Mouse (Mus musculus) thymus, postnatal 10 days (tissue): ENCODE measurements around the gene Fam149a.
A peak's percentile ranks its signal among the peaks of the same experiment; 100 is the strongest.

ENCODE experiments used
- DNase-seq, 2 experiments: peaks; one replicate each; pipeline ENCODE4 v3.0.0; 2021; ENCODE audit warnings: low spot score in 2 of 2

The Fam149a gene

DNA sequence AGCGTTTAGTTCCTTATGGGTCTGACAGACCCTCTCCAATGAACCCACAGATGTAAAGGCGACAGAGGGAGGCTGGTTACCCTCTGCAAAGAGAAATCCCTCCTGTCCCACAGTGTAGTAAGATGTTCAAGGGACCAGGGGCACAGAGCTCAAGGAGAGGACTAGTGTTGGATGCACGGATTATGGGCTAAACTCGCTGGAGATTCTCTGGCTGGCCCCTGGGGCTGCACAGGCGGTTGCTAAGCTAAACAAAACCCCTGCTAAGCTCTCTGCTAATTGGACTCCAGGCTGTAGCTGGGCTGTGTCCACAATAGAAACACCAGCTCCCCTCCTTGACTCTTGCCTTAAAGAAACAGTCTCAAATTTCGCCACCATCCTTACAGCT lies at the start of gene Fam149a:
TSS of gene Fam149a (minus strand) at position 329 of the 385 bp plus-strand sequence.
- DNase-seq = no peak

DNA sequence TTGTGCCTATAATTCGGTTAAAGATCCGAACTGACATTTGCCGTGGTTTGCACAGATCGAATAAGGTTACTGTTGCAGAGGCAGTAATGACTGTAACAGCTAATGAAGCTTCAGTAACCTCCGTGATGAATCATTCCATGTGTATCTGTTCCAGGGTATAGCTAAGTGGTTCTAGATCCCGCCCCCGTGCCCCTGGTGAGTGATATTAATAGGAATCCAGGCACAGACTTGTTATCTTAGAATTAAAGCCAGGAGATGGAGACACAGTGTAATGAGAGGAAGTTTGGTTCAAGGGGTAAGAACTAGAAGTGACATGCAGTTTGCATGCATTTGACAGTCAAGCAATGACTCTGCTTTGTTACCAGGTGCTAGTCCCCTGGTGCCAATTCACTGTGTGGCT lies 38.1 kb upstream of the Fam149a start:
- DNase-seq = no peak

DNA sequence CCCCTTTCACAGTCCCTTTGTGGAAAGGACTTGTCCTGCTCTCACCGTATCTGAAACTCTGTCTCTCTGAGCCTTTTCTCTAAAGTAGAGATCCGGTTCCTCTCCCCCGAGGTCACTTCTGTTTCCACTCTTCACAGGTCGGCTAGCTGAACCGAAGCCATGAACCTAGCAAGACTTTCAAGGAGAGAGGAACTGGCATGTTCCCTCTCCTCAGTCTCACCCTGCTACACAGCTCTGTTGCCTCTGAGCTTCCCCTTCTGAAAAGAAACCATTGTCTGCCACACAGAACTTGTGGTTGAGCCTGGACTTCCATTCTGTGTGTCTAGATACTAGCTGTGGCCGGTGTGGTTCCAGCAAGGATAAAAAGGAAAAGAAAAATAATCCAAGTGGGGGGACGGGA lies 32.9 kb upstream of the Fam149a start:
- DNase-seq = no peak

DNA sequence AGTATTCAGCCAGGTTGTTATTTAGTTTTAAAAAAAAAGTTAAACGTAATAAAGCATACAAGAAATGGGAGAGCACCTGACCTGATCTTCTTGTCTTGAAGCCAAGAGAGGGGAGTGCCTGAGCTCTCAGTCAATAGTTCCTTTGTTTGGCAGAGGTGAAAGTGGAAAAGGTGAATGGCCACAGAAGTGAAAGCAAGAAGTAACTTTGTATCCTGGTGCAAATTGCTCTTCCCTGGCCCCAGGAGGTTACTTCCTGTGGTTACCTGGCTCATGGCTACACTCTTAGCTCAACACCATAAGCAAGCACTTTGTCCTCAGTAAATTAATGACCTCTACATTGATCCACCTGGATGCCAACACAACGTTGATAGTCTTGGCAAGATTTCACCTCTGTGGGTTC lies 28.8 kb upstream of the Fam149a start, which contains the start of gene Tlr3:
TSS of gene Tlr3 (minus strand) at position 199 of the 400 bp plus-strand sequence.
- no peak for DNase-seq

DNA sequence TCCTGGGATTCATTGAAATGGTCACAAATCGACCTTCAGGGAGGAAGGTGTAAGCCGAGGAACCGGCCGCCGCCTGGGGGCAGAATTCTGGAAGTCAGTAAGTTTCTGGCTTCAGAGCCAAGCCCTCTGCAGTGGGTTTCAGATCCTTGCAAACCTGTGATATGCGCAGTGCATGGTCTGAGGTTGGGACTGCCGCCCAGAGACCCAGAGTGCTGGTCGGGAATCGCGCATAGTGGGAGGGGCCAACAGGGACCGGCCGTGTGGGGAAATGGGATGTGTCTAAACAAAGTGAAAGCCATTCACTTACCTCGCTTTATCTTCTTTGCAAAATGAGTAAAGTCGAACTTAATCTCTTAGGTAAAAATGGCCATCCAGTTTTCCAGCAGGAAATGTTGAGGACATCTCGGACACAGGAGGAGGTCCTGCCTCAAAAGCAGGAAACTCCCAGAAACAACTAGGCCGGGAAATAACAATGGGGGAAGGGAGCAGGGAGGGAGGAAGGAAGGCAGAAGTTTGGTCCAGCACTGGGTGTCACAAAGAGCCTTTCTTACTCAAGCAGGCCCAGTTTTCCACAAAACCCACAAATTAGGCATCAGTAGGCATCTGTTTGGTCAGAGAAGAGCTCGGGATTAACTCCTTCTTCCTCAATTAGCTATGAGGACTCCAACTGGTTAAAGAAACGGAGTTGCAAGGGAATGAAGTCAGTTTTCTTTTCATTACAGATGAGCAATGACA lies 28.2 kb upstream of the Fam149a start:
- DNase-seq = peak in 1 of 2 experiments; percentile 3

DNA sequence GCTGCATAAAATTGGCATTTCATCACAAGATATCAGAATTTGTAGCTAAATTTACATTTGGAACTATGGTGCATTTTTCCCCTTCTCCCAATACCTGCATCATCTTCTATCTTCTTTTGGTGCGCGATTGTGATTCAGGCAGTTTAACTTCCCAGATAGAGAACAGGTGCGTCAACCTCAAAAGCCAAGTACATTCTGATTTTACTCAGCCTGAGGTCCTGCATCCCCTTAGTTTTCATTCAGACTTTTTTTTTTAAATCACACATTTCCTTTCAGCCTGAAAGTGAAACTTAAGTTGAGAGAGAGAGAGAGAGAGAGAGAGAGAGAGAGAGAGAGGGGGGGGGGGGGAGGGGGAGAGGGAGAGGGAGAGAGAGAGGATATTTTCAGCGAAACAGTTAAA lies 27.6 kb upstream of the Fam149a start:
- DNase-seq = no peak

DNA sequence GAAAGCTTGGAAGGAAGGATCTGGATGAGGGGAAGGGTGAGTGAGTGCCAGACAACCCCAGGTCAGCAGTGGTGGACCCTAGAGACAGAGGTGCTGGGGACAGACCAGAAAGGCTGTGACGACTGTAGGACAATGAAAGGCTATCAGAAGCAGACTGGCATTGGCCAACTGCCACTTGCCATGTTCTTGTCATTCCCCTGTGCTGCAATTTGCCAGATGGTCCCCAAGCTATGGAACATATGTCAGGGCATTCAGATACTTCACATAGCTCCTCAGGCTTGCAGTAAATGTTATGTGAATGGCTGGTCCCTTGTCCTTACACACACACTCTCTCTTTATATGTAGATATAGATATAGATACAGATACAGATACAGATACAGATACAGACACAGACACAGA lies 1.2 kb upstream of the Fam149a start:
- DNase-seq = no peak

DNA sequence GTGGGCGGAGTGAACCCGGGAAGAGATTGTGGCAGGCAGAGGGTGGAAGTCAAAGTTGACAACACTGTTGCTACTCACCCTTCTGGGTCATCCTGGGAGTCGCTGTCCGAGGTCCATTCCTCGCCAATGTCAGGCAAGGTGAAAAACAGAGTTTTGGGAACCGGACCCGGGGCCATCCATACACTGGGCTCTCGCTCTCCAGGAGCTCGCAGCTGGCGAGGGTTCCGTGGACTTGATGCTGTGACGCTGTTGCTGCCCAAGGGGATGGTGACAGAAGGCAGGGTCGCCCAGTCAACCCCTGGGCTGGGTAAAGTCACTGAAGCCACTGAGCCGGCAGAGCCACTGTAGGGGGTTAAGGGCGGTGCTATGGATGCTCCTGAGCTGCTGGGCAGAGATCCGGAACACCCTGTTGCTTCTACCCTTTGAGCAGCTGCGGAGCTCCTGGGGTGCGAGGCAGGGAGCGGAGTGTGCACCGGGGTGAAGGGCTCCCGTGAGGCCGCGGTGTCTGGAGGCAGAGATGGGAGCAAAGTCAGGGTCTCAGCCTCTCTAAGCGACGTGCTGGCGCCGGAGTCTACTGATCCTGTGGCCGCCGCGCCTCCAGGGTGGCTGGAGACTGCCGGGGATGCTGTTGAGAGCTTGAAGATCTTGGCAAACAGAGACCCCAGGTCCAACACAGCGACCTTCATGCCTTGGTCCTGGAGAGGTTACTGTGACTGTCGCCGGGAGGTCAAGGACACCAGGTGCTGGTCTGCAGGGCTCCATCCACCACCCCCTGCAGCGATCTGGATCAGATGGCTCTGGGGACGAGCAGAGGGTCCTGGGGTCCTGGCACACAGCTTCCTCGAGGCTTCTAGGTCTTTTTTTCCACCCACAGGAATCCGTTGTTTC lies 772 bp downstream of the Fam149a start:
- no peak for DNase-seq

DNA sequence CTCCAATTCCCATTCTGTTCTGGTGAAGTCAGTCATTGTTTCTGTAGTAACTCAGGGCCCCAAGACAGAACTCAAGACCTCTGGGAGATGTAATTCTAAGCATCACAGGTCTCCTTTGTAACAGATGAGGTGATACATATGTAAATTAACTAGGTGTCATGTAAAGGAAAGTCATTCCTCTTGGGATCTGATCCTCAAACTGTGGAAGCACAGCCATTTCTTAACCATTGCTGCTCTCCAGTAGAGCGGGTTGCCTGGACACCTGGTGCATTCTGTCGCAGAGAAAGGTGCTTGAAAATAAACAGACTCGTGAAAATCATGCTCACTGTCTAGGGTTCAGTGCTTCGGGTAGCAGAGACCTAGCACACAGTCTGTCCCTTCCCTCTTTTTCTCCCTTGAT lies 1.5 kb downstream of the Fam149a start:
- no peak for DNase-seq

DNA sequence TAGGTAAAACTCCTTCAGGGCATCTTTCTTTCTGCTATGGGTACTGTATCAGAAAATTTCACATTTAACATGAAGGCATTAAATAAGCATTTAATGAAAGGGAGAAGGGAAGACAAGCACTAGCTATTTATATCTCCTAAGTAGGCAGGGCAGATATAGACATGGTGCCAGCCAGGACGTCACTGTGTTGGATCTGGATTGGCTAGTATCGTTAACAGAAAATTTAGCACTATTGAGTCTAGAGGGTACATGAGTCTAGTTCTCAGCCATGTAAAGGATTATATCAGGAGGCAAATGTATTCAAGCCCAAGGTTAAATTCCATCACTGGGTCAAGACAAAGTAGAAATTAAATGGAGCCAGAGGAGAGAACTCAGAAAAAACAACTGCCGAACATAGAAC lies 8.0 kb downstream of the Fam149a start:
- no peak for DNase-seq

DNA sequence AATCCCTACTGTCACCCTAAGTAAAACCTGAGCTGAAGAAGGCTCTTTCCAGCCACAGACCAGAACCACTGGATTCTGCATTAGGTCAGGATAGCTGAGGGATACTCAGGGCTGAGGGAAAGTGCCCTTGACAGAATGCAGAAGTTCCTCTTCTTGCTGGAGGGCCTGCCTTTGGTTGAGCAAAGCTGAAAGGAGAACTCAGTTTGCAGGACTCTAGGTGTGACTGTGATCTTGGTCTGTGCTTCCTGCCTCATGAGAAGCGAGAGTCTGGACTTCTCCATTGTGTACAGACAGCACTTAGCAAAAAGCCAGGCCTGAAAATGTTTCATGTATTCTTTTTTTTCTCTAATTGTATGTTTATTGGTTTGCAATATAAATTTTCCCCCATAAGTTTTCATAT lies 14.9 kb downstream of the Fam149a start:
- no peak for DNase-seq

DNA sequence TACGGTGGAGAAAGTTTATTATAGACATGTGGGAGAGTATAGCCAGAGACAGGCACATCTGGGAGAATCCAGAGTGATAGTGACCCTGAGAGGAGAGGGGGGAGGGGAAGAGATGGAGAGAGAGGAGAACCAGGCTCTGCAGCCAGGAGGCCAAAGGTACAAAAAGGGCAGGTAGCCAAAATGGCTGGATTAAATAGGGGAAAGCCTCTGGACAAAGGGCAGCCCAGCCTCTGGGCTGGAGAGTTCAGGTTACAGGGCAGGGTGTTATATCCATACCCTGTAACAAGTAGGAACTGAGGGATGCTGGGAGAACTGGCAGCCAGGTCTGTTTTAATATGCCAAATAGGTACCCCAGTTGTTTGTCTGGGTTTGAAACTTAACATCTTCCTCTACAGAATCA lies 18.9 kb downstream of the Fam149a start:
- no peak for DNase-seq

DNA sequence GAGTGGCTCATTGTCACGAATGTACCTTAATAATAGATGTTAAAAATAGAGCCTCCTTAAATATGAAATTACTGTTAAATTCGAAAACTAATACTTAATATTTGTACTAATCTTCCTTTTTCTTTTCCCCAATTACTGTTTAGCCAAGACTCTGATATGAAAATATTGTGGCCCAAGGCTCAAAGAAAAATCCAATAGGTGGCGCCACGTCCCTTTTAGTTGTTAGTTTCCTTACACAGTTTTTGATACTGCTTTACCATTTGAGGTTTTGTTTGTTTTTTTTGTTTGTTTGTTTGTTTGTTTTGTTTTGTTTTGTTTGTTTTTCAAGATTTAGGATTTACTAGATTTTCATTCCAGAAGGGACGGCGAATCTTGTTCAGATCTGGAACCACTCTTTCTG lies 19.8 kb downstream of the Fam149a start:
- no peak for DNase-seq

DNA sequence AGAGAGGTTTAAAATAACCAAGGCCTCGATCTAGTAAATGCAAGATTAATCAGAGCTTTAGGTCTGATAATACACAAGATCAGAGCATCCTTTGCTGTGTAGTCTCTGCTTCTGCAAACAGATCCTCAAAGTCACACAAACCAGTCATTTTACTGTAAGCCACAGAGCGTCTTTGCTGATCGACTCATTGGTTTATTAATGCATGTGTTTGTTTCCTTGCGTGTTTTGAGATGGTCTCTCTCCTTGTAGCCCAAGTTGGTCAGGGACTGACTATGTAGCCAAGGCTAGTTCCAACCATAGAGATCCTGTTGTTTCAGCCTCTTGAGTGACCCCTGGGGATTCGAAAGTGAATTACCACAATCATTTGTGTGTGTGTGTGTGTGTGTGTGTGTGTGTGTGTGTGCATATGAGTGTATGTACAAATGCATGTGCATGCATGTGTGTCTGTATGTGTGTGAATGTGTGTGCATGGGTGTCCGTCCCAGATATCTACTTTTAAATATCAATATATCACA lies 22.9 kb downstream of the Fam149a start:
- no peak for DNase-seq

DNA sequence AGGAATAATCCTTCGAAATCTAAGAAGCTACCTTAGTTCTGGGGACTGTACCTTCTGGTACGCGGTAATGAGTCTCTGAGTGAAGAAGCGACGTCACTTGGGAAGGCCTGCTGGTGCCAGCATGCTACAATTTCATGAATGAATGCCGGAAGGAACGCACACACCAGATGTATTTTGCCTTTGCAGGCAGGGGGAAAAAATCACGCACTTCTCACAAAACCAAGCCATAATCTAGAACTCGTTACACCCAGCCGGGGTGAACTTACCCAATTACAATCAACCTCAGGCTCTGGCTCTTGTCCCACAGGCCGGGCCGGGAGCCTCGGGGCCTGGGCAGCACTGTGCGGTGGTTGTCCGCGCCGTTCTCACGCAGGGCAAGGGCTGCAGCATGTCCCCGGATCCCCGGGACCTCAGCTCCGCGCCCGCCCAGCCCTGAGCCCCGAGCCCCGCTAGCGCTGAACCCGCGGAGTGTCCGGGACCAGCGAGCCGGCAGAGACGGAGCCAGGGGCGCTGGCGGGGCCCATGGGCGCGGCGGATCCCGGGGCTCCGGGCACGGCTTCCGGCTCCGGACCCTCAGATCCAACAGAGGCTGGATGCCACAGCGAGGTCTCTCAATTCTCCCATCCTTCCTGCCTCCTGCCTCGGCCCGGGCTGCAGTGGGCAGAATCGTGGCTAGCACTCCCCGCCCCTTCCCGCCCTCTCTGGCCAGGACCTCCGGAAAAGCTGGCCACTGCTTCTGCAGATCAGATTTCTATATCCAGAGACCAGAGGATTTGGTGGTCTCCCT lies 23.8 kb downstream of the Fam149a start:
- no peak for DNase-seq

DNA sequence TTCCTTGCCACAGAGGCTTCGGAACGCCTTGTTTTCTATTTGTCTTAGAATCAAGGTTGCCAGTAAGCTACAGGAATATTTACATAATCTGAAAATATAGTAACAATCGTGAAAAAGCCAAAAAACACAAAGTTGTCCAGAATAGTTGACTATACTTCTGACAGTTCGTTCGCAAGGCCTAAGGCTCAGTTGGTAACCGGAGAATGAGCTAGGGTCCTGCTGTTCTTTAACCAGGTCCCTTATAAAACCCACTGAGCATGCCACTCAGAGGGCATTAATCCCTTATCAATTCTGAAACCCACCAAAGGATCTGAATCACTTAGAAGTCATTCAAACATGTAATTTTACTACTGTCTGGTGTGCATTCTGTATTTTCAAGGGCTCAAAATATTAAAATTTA lies 26.3 kb downstream of the Fam149a start:
- DNase-seq = no peak

DNA sequence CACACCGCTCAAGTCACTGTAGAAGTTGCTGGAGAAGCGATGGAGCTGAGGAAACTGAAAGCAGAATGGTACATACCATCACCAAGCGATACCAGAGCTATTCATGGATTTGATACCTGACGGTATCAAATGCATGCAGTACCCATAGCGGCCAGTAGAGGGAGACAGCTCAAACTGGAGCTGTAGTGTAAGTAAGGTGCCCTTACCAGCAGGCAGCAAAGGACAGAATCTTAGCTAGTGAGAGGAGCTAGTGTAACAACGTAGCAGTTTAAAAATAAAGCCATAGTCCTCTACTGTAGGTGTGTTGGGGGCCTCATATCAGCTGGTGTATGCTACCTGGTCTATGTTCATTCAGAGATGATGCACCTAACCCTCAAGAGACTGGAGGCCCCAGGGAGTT lies 37.1 kb downstream of the Fam149a start:
- peak in 1 of 2 experiments; percentile 35 for DNase-seq

DNA sequence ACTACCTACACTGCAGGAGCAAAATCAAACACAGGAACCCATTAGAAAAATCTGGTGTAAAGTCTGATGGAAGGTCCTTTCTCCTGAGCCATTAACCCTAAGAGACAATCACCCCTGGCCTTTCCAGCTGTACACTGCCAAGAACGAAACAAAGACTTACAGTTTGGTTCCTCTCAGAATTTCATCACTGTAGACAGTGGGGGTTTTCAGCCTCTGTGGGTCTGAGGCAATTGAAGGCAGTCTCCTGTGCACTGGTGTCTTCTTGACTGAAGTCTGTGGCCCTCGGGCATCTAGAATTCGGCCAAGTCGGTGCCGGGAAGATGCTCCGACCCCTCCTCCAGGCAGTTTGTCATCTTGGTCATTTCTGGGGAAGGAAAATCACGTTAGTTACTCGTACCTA lies 37.8 kb downstream of the Fam149a start:
- no peak for DNase-seq

DNA sequence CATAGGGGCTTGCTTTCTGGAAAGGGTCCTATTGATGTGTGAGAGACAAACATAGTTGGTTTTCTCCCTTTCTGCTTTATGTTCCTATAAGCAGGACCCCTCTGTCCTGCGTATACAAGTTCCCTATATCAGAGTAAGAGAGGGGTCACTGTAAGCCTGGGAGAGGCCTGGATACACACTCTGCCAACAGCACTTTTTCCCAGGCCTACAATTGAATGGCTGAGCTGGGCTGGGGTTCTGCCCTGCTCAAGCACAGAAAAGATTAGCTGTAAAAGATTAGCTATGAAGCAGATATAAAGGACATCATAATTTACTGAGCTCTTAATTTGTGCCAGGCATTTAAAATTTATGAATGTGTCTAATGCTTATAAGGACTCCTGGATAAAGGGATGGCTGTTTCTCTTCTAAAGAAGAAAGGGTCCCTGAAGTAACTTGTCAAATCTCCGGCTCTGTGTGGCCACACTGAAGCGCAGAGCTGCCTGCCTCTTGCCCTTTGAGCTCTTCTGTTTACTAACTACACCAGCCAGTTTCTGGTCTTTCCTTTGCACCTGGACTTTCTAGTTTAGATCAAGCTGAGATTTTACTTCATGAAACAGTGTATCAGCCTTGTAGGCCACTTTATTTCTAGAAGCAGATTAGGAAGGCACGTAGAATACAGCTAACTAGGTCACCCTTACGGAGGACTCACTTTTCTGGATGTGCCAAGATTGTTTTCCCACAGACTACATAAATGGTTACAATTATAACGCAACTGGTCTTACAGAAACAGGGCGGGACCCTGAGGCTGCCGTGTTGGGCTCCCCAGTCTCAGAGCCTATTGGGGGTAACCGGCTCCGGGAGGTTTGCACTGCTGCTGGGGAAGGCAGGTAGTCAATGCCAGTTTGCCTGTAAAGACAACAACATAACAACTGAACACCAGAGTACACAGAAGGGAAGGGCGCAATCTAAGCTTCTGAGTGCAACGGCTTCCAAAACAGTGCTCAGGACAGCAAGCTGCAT lies 40.2 kb downstream of the Fam149a start:
- no peak for DNase-seq

DNA sequence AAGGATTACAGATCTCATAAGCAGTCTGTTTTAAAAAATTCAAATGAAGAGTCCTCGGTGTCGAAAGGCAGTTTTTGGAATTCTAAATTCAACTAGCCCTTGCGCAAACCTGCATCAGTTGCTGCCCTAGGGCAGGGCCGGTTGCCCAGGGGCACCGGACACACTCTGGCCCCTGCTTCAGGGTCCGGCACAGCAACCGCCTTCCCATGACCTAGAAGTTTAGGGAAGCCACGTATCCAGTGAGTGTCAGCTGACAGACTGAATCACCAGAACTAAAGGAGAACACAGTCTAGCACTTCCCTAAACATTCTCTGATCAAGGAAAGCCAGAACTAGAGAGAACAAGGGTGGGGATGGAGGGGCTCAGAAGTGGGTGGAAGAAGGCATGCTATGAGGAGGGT lies 48.6 kb downstream of the Fam149a start:
- DNase-seq = no peak
